Mouse (Mus musculus) hindbrain, embryonic 10.5 days (tissue): ENCODE measurements around the gene Abcf3. TPM values are rescaled to one million over a fixed set of nuclear protein-coding genes. Genes with fewer than 3 reads are reported as not detected.

Experiments used
- DNase-seq: peaks from one replicate; pipeline ENCODE4 v3.0.0-alpha.2; 2017; ENCODE audit warnings: low spot score
- H3K27ac ChIP-seq: fragments of 300-500 bp; sonication (generic); 2 replicates; pipeline ENCODE4 v1.5.1; 2016; ENCODE audit warnings: mild to moderate bottlenecking, moderate library complexity
- H3K27me3 ChIP-seq: fragments of 300-500 bp; sonication (generic); 2 replicates; pipeline ENCODE4 v1.6.1; 2016; ENCODE audit warnings: mild to moderate bottlenecking; ENCODE audit not compliant: poor library complexity, insufficient read depth, severe bottlenecking
- H3K36me3 ChIP-seq: fragments of 300-500 bp; sonication (generic); 2 replicates; pipeline ENCODE4 v1.6.1; 2016; ENCODE audit warnings: mild to moderate bottlenecking, moderate library complexity
- H3K4me1 ChIP-seq: fragments of 300-500 bp; sonication (generic); replicated peaks from 2 replicates; pipeline ENCODE4 v1.6.1; 2016; ENCODE audit warnings: mild to moderate bottlenecking
- H3K4me3 ChIP-seq: fragments of 300-500 bp; sonication (generic); 2 replicates; pipeline ENCODE4 v1.5.1; 2016; ENCODE audit warnings: mild to moderate bottlenecking, moderate library complexity
- H3K9me3 ChIP-seq: fragments of 300-500 bp; sonication (generic); 2 replicates; pipeline ENCODE4 v1.6.1; 2016; ENCODE audit warnings: mild to moderate bottlenecking, moderate library complexity
- WGBS: fragments of 180-500 bp; shearing (Covaris S2); methylation state at CpG from one replicate; pipeline ENCODE4 v1.1.7; 2016; 5-methylcytosine and 5-hydroxymethylcytosine counted together
- polyA plus RNA-seq: library from polyadenylated mRNA; unstranded; fragments of >200 nt; fragmentation: Nextera tagmentation; extraction: Ambion mirVana; gene quantifications from 2 replicates; pipeline ENCODE4 v1.2.1, GENCODE M21; 2016

Abcf3 gene
- polyA plus RNA-seq, 1 experiment from 2014 or later: 59.4 TPM

DNA sequence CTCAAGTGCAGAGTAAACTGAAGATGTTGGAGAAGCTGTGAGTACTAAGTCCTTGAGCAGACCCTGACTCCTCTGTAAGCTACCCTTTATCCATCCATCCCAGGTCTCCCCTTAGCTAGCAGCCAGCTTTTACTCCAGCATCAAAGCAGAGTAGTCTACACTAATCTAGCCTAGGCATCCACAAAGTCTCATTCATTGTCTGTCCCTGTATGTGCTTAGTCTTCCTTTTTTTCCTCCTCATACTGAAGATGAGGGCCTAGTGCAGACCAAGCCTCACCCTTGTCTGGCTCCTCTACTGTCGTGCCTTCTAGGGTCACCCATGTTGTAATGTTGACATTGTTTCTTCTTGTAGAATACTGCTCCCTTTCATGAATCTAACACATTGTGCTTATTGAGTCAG lies 4.2 kb downstream of the Abcf3 start:
- Histone ChIP-seq H3K27me3 (no peaks in the 10 kb centered on the region), H3K36me3 (peaks cover 70% of the 10 kb centered on the region), H3K4me1 (peaks cover 16% of the 10 kb centered on the region), H3K4me3 (no peak overlapping the region), H3K9me3 (no peaks in the 10 kb centered on the region), H3K27ac (no peak overlapping the region)
- 88% methylated on average over 1 of the region's 1 CpGs for WGBS
- DNase-seq: no peak

DNA sequence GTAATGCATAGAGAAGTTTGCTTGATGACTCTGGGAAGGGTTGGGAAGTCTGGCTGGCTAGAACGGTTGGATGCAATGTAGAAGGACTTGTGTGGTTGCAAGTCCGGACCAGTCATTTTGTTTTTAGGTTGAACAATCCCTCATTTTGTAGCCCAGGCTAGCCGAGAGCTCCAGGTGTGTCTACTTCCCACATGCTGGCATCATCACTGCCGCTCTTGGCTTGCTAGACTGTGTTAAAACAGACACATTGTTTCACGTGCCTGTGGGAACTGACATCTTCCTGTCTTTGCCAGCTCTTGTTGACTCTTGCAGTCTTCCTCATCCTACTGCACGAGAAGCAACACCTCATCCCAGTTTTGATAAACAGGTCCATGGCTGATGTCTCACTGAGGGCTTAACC lies 6.6 kb downstream of the Abcf3 start:
- no peak for DNase-seq
- H3K4me1 ChIP-seq: no peaks in the 10 kb centered on the region
- no peak overlapping the region for H3K27ac ChIP-seq
- no peaks in the 10 kb centered on the region for H3K27me3 ChIP-seq
- no peaks in the 10 kb centered on the region for H3K9me3 ChIP-seq
- H3K4me3 ChIP-seq: no peak overlapping the region
- peaks cover 92% of the 10 kb centered on the region for H3K36me3 ChIP-seq
- WGBS: 93% methylated on average over 6 of the region's 6 CpGs

DNA sequence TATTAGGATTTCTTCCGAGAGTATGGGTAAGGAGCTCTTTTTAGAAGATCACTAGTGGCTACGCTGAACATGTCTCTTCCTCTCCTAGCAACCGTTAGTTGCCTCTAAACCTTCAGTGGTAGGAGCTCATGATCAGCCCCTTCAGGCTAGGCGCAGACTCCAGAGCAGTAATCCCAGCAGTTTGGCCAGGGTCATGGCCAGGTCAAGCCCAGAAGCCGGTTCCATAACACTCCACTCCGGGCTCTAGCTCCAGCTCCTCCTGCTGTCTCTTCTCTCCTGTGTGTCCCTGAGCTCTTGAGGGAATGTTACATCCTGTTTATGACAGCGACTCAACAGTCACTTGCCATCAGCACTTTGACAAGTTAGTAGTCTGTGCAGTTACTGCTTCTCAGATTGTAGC lies 9.0 kb downstream of the Abcf3 start:
- Histone ChIP-seq H3K27ac (no peak overlapping the region), H3K4me1 (no peaks in the 10 kb centered on the region), H3K9me3 (no peaks in the 10 kb centered on the region), H3K36me3 (peaks cover 93% of the 10 kb centered on the region), H3K4me3 (no peak overlapping the region), H3K27me3 (no peaks in the 10 kb centered on the region)
- DNase-seq: no peak
- WGBS: 84% methylated on average over 7 of the region's 7 CpGs

DNA sequence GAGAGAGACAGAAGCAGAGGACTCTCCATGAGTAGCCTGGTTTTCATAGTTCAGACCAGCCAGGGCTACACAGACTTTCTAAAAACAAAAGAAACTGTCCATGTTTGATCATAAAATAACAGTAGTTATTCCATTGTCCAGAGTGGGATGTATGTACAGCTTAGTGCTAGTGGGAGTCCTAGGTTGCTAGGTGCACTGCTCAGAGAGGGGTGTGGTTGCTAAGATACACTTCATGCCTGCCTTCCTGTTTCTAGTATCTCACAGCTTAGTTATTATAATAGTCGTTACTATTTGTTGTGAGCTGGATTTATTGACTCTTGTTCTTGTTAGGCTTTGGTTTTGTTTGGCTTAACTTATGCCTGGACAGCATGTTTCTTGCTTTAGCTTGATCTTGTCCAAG lies 16.7 kb downstream of the Abcf3 start:
- WGBS: 63% methylated on average over 1 of the region's 1 CpGs
- H3K9me3 ChIP-seq: no peaks in the 10 kb centered on the region
- no peak for DNase-seq
- no peaks in the 10 kb centered on the region for H3K27me3 ChIP-seq
- H3K36me3 ChIP-seq: peaks cover 34% of the 10 kb centered on the region
- H3K4me1 ChIP-seq: no peaks in the 10 kb centered on the region
- no peak overlapping the region for H3K27ac ChIP-seq
- no peak overlapping the region for H3K4me3 ChIP-seq

DNA sequence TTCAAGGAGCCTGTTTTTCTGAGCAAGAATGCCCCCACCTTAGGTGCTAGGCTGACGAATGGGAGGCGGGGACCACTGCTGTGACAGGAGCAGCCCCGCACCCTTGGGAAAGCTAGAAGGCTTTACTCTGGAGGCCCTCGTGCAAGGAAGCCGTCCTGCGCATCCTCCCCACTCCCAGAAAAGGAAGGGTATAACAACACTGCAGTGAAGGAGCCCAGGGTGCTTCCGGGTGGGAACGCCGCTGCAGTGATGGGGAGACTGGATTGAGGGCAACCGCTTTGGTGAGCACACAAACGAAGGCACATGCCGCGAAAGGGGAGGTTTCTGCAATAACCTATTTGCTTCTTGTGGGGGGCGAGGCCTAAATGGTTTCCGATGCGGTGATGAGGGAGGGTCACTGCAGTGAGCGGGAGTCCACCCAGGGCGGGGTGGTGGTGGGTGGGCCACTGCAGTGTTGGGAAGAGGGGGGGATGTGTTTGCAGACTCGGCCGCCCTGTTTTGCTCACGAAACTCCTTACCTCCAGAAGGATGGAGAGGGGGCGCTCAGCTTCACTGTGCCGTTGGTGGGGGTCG lies 41.1 kb downstream of the Abcf3 start, which contains the start of gene Vwa5b2:
TSS of gene Vwa5b2 (plus strand) at position 106 of the 573 bp plus-strand sequence.
- Histone ChIP-seq H3K4me1 (peaks cover 26% of the 10 kb centered on the region), H3K27me3 (peaks cover 67% of the 10 kb centered on the region), H3K36me3 (no peaks in the 10 kb centered on the region), H3K27ac (peak within 1 kb of the TSS; percentile 71), H3K9me3 (no peaks in the 10 kb centered on the region), H3K4me3 (peak within 1 kb of the TSS; percentile 67)
- no peak for DNase-seq
- under 1% methylated on average over 24 of the region's 24 CpGs for WGBS

DNA sequence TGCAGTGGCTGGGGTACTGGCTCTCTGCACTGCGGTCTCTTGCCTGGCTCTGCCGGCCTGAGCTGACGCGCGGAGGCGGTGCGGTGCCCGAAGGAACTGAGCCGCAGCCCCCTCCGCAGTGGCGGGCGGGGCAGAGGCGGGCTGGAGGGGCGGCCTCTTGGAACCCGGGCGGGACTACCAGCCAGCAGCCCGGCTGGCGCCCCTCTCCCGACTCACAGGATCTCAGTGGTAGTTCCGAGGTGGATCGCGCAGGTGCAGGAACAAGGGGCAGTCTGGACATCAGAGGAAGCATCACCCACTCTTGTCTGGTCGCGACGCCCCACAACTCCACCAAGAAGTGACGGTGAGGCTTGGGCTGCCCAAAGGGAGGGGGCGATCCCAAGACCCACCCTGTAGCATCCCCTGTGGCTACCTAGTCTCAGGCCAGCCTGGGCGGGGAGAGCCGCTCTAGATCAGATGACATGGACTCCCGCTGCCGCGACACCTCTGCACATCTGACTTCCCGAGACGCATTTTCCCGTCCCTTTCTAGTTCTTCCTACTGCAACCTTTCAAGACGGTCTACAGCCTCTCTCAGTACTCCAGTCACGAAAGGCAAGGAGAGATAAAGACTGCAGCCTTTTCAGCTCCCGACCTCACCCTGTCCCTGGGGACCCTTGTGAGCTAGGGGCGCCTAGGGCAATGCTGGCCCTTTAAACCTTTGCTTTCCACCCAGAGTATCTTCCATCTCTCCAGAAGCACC lies 41.7 kb downstream of the Abcf3 start:
- peaks cover 26% of the 10 kb centered on the region for H3K4me1 ChIP-seq
- peak overlapping the region; percentile 67 for H3K4me3 ChIP-seq
- no peaks in the 10 kb centered on the region for H3K36me3 ChIP-seq
- H3K27ac ChIP-seq: peak overlapping the region; percentile 71
- H3K27me3 ChIP-seq: peaks cover 71% of the 10 kb centered on the region
- peak; percentile 61 for DNase-seq
- WGBS: under 1% methylated on average over 39 of the region's 39 CpGs
- no peaks in the 10 kb centered on the region for H3K9me3 ChIP-seq

DNA sequence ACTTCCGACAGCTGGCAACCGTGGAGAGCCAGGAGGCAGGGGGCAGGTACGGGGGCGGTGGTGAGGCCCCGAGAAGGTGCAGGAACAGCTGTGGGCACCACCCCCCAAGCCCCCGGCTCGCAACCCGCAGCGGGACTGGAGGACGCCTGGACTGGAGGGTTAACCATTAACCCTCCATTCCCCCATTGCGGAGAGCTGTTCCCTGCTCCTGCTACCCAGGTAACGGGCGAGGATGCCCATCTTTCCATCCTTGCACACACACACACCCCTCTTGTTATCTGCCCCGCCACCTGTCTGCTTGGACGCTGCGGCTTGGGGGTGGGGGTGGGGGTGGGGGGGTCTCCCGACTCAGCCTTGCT lies 42.3 kb downstream of the Abcf3 start:
- Histone ChIP-seq H3K36me3 (no peaks in the 10 kb centered on the region), H3K27ac (no peak overlapping the region), H3K9me3 (no peaks in the 10 kb centered on the region), H3K27me3 (peaks cover 71% of the 10 kb centered on the region), H3K4me1 (peaks cover 26% of the 10 kb centered on the region), H3K4me3 (peak overlapping the region; percentile 67)
- DNase-seq: no peak
- WGBS: 2% methylated on average over 17 of the region's 17 CpGs

DNA sequence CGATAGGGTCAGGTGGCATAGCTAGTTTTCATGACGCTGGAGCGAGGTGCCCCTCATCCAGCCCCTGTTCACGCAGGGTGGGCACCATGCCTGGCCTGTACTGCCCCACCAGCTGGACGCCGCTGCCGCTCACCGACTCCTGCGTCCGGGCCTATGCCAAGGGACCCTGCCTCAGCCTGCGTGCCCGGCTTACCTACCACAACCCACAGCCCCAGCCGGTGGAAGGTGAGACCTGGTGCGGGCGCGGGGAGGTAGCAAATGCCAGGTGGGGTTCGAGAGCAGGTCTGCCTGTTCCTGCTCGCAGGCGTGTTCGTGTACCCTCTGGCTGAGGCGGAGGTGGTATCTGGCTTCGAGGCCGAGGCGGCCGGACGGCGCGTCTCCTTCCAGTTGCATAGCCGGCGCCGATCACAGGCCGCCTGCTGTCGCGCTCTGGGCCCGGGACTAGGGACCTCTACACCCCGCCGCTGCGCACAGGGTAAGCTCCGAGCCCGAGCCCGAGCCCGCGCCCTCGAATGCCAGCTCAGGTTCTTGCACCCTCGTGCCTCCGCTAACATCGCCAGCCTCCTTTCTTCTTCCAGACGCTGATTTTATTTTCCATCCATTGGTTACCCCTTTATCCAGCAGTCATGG lies 42.8 kb downstream of the Abcf3 start:
- peaks cover 75% of the 10 kb centered on the region for H3K27me3 ChIP-seq
- peaks cover 26% of the 10 kb centered on the region for H3K4me1 ChIP-seq
- H3K36me3 ChIP-seq: no peaks in the 10 kb centered on the region
- no peak overlapping the region for H3K27ac ChIP-seq
- H3K9me3 ChIP-seq: no peaks in the 10 kb centered on the region
- WGBS: 4% methylated on average over 48 of the region's 48 CpGs
- peak; percentile 31 for DNase-seq
- peak overlapping the region; percentile 67 for H3K4me3 ChIP-seq

DNA sequence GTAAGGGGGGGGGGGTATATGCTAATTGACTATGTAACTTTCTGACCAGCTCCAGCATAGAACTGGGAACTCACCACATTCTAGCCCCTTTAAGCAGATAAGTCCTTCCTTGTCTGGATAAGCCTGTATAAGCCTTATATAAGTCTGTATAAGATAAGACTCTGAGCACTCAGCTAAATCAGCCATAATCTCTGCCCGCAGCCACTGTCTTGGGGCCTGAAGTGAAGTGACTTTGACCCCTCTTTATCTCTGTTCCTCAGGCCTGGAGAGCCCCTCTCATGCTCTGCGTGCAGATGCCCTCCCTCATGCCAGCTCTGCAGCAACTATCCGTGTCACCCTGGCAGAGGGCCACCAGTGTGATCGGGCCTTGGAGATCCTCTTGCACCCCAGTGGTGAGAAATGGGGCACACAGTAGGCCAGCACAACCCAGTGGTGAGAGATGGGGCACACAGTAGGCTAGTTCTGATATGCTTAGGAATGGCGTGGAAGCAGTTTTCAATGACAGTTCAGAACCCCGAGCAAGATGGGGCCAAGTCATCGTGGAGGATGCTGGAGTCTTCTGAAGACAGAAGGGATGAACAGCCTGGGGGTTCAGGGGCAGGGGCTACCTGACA lies 46.8 kb downstream of the Abcf3 start:
- Histone ChIP-seq H3K27ac (no peak overlapping the region), H3K27me3 (peaks cover 52% of the 10 kb centered on the region), H3K9me3 (no peaks in the 10 kb centered on the region), H3K4me3 (no peak overlapping the region), H3K4me1 (peaks cover 14% of the 10 kb centered on the region), H3K36me3 (no peaks in the 10 kb centered on the region)
- WGBS: 86% methylated on average over 7 of the region's 7 CpGs
- DNase-seq: no peak

DNA sequence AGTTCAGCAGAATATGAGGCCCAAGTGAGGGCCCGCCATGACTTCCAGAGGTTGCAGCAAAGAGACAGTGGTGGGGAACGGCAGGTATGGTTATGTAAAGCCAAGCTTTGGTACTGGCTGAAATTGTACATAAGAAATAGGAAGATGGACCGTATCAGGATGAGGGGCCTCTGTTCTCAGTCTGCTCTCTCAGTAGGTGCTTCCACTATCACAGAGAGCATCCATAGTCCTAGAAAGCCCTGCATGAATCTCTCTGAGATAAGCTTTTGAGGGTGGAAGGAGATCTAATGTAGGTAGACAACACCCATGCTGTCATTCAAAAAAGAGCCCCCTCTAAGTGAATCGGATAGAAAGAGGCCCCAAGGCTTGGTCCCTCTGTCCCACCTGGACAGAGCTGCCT lies 47.4 kb downstream of the Abcf3 start:
- H3K27me3 ChIP-seq: peaks cover 46% of the 10 kb centered on the region
- no peaks in the 10 kb centered on the region for H3K9me3 ChIP-seq
- no peak for DNase-seq
- H3K4me3 ChIP-seq: no peak overlapping the region
- H3K36me3 ChIP-seq: no peaks in the 10 kb centered on the region
- 88% methylated on average over 4 of the region's 4 CpGs for WGBS
- no peak overlapping the region for H3K27ac ChIP-seq
- H3K4me1 ChIP-seq: peaks cover 8% of the 10 kb centered on the region

DNA sequence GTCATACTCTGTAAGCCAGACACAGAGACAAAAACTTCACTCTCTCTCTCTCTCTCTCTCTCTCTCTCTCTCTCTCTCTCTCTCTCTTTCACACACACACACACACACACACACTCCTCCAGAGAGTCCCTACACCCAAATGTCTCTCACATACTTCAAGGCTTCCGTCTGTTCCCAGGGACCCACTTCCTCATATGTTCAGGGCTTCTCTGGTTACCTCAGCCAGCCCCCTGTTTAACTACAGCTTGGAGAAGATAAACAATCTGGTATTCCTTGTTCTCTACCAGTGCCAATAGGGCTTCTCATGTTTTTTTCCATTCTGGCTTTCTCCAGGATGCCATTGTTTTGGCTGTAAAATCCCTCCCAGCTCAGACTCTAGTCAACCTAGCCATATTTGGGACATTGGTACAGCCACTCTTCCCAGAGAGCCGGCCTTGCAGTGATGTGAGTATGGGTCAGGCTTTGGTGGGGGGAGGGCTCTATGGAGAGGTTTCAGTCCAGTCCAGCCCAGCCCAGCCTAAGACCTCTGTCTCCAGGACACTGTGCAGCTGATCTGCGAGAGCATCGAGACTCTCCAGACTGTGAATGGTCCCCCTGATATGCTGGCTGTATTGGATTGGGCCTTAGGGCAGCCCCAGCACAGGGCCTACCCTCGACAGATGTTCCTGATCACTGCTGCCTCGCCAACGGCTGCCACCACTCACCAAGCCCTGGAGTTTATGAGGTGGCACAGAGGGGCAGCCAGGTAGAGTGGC lies 48.5 kb downstream of the Abcf3 start:
- no peaks in the 10 kb centered on the region for H3K4me1 ChIP-seq
- H3K36me3 ChIP-seq: no peaks in the 10 kb centered on the region
- H3K27ac ChIP-seq: no peak overlapping the region
- peaks cover 35% of the 10 kb centered on the region for H3K27me3 ChIP-seq
- 76% methylated on average over 7 of the region's 7 CpGs for WGBS
- H3K9me3 ChIP-seq: no peaks in the 10 kb centered on the region
- no peak for DNase-seq
- no peak overlapping the region for H3K4me3 ChIP-seq

DNA sequence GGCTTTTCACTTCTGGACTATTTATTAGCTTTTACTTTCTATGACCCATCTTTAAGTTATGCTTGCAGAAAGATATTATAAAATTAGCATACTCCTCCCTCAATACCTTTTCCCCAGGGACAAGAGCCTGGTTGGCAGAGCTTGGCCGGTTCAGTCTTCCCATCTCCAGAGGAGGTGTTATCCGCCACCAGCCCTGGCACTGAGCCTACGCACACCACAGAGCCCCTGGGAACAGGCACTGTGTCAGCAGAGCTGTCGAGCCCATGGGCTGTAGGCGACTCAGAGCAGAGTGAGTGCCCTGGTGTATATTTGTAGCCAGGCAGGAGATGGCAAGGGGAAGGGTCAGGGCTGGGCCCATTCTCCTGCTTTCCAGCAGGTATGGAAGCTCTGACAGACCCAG lies 52.1 kb downstream of the Abcf3 start:
- DNase-seq: no peak
- Histone ChIP-seq H3K4me3 (no peak overlapping the region), H3K4me1 (no peaks in the 10 kb centered on the region), H3K27ac (no peak overlapping the region), H3K36me3 (peaks cover 22% of the 10 kb centered on the region), H3K27me3 (peaks cover 5% of the 10 kb centered on the region; the same call in 1 of the 2 replicates), H3K9me3 (no peaks in the 10 kb centered on the region)
- WGBS: 87% methylated on average over 5 of the region's 5 CpGs
